Mouse (Mus musculus): ENCODE results near the gene Sgca. TPM values are rescaled to one million over a fixed set of nuclear protein-coding genes. Genes with fewer than 3 reads are reported as not detected.

Gene Sgca
- 0.24 TPM in 1 of 2 replicates, not detected in the other for polyA plus RNA-seq (2014; fragmentation: Nextera tagmentation; extraction: Ambion mirVana)

DNA sequence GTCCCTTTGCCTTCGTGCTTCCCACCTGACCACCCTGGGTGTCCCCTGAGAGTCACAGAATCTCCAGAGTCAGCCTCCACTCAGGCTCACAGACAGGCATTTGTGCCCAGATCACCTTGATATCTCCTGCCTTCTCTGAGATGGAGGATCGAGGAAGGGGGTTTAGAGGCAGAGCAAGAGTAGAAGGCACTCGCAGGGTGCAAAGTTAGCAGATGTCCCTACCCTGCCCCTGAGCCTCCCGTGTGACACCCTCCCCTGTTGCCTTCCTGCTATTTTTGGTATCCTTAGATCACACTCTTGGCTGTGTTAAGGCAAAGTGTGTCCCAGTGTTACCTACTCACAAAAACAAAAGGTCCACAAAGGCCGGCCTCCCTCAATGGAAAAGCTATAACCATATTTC is at the start of gene Sgca:
Gene Sgca (minus strand): TSS at position 129 of the 400 bp plus-strand sequence.
- Histone ChIP-seq H3K4me3 (ENCODE audit: low read length) (no peak within 1 kb of the TSS), H3K27me3 (ENCODE audit: control insufficient read depth, insufficient read depth, low read length) (peaks cover 4% of the 10 kb centered on the region; the same call in 1 of the 2 replicates), H3K9ac (ENCODE audit: low read depth, low read length) (no peak within 1 kb of the TSS), H3K27ac (ENCODE audit: low read depth, low read length) (no peak within 1 kb of the TSS), H3K4me2 (replicated peaks; ENCODE audit: low read depth, low read length) (no peak within 1 kb of the TSS), H3K9me3 (ENCODE audit: control insufficient read depth, low read length) (no peaks in the 10 kb centered on the region), H3K4me1 (ENCODE audit: control insufficient read depth, insufficient read depth, low read length) (peaks cover 5% of the 10 kb centered on the region; the same call in 1 of the 2 replicates), H3K36me3 (ENCODE audit: control insufficient read depth, insufficient read depth, low read length) (no peaks in the 10 kb centered on the region)
- WGBS: 75% methylated on average over 5 of the region's 5 CpGs
- ATAC-seq (ENCODE audit: low FRiP score, low TSS enrichment): no peak

DNA sequence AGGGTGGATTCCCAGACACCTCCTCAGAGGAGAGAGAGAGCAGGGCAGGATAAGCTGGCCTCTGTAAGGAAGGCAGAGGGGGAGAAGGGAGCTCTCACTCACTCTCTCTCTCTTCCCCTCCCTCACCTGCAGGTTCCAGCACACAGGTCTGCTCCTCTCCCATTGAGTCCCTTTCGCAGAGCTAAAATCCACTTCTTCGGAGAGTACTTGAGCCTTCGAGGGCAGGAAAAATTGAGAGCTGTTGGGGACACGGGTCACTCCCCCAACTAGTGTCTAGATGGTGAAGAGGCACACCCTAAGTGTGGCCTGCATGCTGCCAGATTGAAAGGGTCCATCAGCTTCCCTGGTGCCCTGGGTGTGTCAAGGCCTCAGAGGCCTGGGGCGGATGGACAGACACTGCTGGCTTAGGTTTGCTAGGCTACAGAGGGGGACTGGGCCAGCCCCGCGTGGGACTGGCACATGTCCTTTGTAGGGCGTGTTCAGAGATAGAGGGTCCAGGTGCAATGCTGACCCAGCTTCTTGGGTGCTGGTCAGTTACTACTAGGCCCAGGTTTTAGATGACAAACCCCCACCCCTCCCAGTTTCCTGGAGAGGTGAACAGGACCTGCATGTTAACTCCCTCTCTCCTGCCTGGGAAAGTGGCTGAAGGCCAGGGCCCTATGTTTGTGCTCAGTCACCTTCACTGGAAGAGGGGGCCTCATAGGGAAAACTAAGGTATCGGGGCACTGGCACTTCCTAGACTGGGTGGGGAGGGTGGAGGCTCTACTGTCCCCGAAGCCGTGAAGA is 49.3 kb upstream of the Sgca start:
- no peak overlapping the region for H3K4me2 ChIP-seq (replicated peaks; ENCODE audit: low read depth, low read length)
- no peak overlapping the region for H3K9ac ChIP-seq (ENCODE audit: low read depth, low read length)
- H3K36me3 ChIP-seq (ENCODE audit: control insufficient read depth, insufficient read depth, low read length): peaks cover 46% of the 10 kb centered on the region
- peak overlapping the region; percentile 43; the same call in 1 of the 2 replicates for H3K27ac ChIP-seq (ENCODE audit: low read depth, low read length)
- peaks cover 23% of the 10 kb centered on the region for H3K4me1 ChIP-seq (ENCODE audit: control insufficient read depth, insufficient read depth, low read length)
- no peaks in the 10 kb centered on the region for H3K9me3 ChIP-seq (ENCODE audit: control insufficient read depth, low read length)
- 69% methylated on average over 11 of the region's 11 CpGs for WGBS
- no peak for ATAC-seq (ENCODE audit: low FRiP score, low TSS enrichment)
- H3K4me3 ChIP-seq (ENCODE audit: low read length): no peak overlapping the region
- H3K27me3 ChIP-seq (ENCODE audit: control insufficient read depth, insufficient read depth, low read length): no peaks in the 10 kb centered on the region

DNA sequence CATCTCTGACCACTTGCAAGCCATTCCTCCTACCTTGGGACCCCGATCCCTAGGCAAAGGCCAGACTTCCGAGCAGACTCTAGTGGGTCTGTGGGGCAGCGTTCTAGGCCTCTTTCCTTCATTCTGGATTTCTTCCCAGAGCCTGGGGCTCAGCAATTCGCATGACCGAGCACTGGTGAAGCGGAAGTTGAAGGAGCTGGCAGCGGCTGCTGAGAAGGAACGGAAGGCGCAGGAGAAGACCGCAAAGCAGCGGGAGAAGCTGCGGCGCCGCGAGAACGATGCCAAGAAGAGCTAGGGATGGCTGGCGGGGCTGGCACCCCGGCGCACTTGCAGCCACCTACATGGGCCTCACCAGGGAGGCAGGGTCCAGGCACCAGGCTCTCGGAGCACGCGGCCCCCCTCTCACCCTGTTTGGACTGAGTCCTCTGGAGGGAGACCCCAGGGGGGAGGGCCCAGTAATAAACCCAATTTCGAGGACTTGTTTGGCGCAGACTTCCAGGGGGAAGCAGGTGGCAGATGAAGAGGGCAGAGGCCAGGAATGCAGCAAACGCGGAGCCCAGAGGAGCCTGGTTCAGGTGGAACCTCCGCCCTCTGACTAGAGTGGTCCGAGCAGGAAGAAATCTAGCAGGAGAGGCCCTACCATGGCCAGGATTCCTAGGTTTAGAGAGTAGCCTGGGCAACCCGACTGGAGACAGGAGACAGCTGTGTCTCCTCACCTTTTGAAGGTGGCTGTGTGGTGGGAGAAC is 48.5 kb upstream of the Sgca start:
- peaks cover 27% of the 10 kb centered on the region for H3K4me1 ChIP-seq (ENCODE audit: control insufficient read depth, insufficient read depth, low read length)
- peak overlapping the region; percentile 10; the same call in 1 of the 2 replicates for H3K27ac ChIP-seq (ENCODE audit: low read depth, low read length)
- peaks cover 54% of the 10 kb centered on the region for H3K36me3 ChIP-seq (ENCODE audit: control insufficient read depth, insufficient read depth, low read length)
- WGBS: 67% methylated on average over 29 of the region's 29 CpGs
- no peaks in the 10 kb centered on the region; the same call in 1 of the 2 replicates for H3K27me3 ChIP-seq (ENCODE audit: control insufficient read depth, insufficient read depth, low read length)
- no peak overlapping the region for H3K4me3 ChIP-seq (ENCODE audit: low read length)
- no peaks in the 10 kb centered on the region for H3K9me3 ChIP-seq (ENCODE audit: control insufficient read depth, low read length)
- ATAC-seq (ENCODE audit: low FRiP score, low TSS enrichment): no peak
- no peak overlapping the region for H3K9ac ChIP-seq (ENCODE audit: low read depth, low read length)
- no peak overlapping the region for H3K4me2 ChIP-seq (replicated peaks; ENCODE audit: low read depth, low read length)

DNA sequence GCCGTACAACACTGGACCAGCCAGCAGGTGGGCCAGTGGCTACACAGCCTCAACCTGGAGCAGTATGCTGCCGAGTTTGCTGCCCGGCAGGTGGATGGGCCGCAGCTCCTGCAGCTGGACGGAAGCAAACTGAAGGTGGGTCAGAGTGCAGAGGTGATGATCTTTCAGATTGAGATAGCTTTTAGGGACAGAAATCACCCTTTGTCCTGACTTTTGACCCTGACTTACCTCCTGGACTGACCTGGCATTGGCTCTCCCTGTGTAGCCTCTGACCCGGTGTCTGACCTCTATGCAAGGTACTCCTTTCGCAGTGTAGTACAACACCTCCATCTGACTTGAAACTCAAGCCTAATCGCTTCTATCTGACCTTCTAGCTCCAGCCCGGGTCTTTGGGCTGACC is 47.4 kb upstream of the Sgca start:
- WGBS: 95% methylated on average over 9 of the region's 9 CpGs
- Histone ChIP-seq H3K9me3 (ENCODE audit: control insufficient read depth, low read length) (no peaks in the 10 kb centered on the region), H3K27ac (ENCODE audit: low read depth, low read length) (no peak overlapping the region), H3K4me3 (ENCODE audit: low read length) (no peak overlapping the region), H3K36me3 (ENCODE audit: control insufficient read depth, insufficient read depth, low read length) (peaks cover 61% of the 10 kb centered on the region), H3K4me1 (ENCODE audit: control insufficient read depth, insufficient read depth, low read length) (peaks cover 27% of the 10 kb centered on the region), H3K27me3 (ENCODE audit: control insufficient read depth, insufficient read depth, low read length) (no peaks in the 10 kb centered on the region; the same call in 1 of the 2 replicates), H3K4me2 (replicated peaks; ENCODE audit: low read depth, low read length) (no peak overlapping the region), H3K9ac (ENCODE audit: low read depth, low read length) (no peak overlapping the region)
- ATAC-seq (ENCODE audit: low FRiP score, low TSS enrichment): no peak

DNA sequence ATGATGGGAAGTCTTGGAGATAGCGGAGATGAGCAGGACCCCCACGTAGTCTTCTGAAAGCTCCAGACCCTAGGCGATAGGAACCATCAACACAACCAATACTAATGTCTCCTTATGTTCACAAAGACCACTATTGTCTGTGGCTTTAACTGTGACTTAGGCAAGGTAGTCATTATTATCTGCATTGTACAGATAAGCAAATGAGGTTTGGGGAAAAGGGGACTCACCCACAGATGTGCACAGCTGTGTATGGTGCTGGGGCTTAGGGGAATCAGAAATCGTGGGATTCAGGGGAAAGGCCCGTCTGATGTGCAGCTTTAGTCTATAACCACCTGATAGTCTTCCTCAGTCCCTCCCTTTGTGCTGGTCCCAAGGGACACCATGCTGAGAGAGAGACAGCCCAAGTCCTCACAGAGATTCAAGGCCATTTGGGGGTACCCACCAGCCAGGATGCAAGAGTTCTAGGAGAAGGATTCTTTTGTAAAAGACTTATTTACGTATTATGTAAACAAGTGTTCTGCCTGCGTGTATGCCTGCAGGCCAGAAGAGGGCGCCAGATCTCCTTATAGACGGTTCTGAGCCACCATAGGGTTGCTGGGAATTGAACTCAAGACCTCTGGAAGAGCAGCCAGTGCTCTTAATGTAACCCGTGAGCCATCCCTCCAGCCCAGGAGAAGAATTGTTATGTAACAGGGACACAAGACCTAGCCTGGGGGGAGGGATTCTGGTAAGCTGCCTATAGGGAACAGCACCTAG is 46.3 kb upstream of the Sgca start:
- Histone ChIP-seq H3K4me2 (replicated peaks; ENCODE audit: low read depth, low read length) (no peak overlapping the region), H3K36me3 (ENCODE audit: control insufficient read depth, insufficient read depth, low read length) (peaks cover 61% of the 10 kb centered on the region), H3K9me3 (ENCODE audit: control insufficient read depth, low read length) (no peaks in the 10 kb centered on the region), H3K9ac (ENCODE audit: low read depth, low read length) (no peak overlapping the region), H3K27ac (ENCODE audit: low read depth, low read length) (no peak overlapping the region), H3K4me3 (ENCODE audit: low read length) (no peak overlapping the region), H3K4me1 (ENCODE audit: control insufficient read depth, insufficient read depth, low read length) (peaks cover 27% of the 10 kb centered on the region), H3K27me3 (ENCODE audit: control insufficient read depth, insufficient read depth, low read length) (no peaks in the 10 kb centered on the region; the same call in 1 of the 2 replicates)
- 88% methylated on average over 10 of the region's 10 CpGs for WGBS
- no peak for ATAC-seq (ENCODE audit: low FRiP score, low TSS enrichment)

DNA sequence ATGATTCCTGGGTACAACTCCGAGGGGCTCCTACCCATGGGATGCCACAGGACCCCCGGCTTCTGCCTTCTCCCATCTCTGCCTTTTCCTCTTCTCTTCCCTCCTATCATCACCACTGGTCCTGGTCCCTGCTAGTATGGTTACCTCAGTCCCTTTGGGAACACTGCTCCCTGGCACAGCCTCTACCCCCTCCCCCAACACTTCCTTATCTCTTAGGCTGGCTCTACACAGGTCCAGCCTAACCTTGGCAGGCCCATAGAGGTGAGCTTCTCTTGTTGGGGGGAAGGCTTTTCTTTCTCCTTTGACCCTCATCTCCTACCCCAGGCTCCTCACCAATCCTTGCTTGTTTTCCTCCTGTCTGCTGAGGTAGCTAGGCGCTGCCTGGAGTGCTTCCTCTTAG is 39.4 kb upstream of the Sgca start:
- peaks cover 26% of the 10 kb centered on the region for H3K36me3 ChIP-seq (ENCODE audit: control insufficient read depth, insufficient read depth, low read length)
- peaks cover 26% of the 10 kb centered on the region for H3K4me1 ChIP-seq (ENCODE audit: control insufficient read depth, insufficient read depth, low read length)
- no peaks in the 10 kb centered on the region for H3K9me3 ChIP-seq (ENCODE audit: control insufficient read depth, low read length)
- no peak overlapping the region for H3K27ac ChIP-seq (ENCODE audit: low read depth, low read length)
- no peak overlapping the region for H3K9ac ChIP-seq (ENCODE audit: low read depth, low read length)
- no peak for ATAC-seq (ENCODE audit: low FRiP score, low TSS enrichment)
- H3K4me3 ChIP-seq (ENCODE audit: low read length): no peak overlapping the region
- no peak overlapping the region for H3K4me2 ChIP-seq (replicated peaks; ENCODE audit: low read depth, low read length)
- 85% methylated on average over 3 of the region's 3 CpGs for WGBS
- H3K27me3 ChIP-seq (ENCODE audit: control insufficient read depth, insufficient read depth, low read length): no peaks in the 10 kb centered on the region; the same call in 1 of the 2 replicates

DNA sequence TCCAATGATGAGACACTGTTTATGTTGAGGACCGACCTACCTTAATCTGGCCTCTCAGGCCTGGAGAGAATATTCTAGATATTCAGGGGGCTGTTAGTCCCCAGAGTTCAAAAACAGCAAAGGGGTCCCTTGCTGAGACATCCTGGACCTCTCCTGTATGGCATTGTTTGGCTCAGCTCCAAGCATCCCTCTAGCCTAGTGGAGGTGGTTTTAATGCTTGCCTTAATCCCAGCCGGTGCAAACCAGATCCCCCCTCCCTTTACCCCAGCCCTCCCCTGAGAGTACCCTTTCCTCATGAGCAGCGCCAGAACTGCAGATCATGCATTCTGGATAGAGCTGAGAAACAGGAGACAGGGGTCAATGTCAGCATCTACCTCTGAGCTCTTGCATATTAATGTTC is 36.4 kb upstream of the Sgca start:
- no peak overlapping the region; the same call in 1 of the 2 replicates for H3K9ac ChIP-seq (ENCODE audit: low read depth, low read length)

DNA sequence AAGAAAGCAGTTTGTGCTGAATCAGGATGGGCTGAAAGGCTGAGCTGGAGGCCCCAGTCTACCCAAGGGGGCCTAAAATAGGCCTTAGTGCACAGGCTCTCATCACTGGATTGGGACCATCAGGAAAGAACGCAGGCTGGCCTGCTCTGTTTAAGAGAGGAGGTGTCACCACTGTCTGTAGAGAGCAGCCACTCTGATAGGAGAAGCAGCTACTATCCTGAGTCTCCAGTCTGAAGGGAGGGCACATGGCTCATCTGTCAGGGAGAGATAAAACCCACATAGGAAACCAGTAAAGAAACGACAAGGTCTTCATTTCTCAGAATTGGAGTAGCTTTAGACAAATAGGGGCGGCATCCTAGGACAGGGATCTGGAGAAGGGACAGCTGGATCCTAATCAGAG is 35.9 kb upstream of the Sgca start:
- peaks cover 11% of the 10 kb centered on the region for H3K36me3 ChIP-seq (ENCODE audit: control insufficient read depth, insufficient read depth, low read length)
- H3K9me3 ChIP-seq (ENCODE audit: control insufficient read depth, low read length): no peaks in the 10 kb centered on the region
- H3K4me3 ChIP-seq (ENCODE audit: low read length): no peak overlapping the region
- H3K4me1 ChIP-seq (ENCODE audit: control insufficient read depth, insufficient read depth, low read length): peaks cover 32% of the 10 kb centered on the region
- H3K4me2 ChIP-seq (replicated peaks; ENCODE audit: low read depth, low read length): no peak overlapping the region
- ATAC-seq (ENCODE audit: low FRiP score, low TSS enrichment): no peak
- no peak overlapping the region; the same call in 1 of the 2 replicates for H3K9ac ChIP-seq (ENCODE audit: low read depth, low read length)
- 46% methylated on average over 3 of the region's 3 CpGs for WGBS
- no peak overlapping the region for H3K27ac ChIP-seq (ENCODE audit: low read depth, low read length)
- no peaks in the 10 kb centered on the region for H3K27me3 ChIP-seq (ENCODE audit: control insufficient read depth, insufficient read depth, low read length)

More for the DNA sequence above, 36.4 kb upstream of the Sgca start:
- no peak overlapping the region for H3K4me2 ChIP-seq (replicated peaks; ENCODE audit: low read depth, low read length)
- 51% methylated on average over 3 of the region's 3 CpGs for WGBS
- H3K9me3 ChIP-seq (ENCODE audit: control insufficient read depth, low read length): no peaks in the 10 kb centered on the region
- H3K27ac ChIP-seq (ENCODE audit: low read depth, low read length): no peak overlapping the region
- H3K36me3 ChIP-seq (ENCODE audit: control insufficient read depth, insufficient read depth, low read length): peaks cover 11% of the 10 kb centered on the region
- peaks cover 31% of the 10 kb centered on the region for H3K4me1 ChIP-seq (ENCODE audit: control insufficient read depth, insufficient read depth, low read length)
- ATAC-seq (ENCODE audit: low FRiP score, low TSS enrichment): no peak
- no peak overlapping the region for H3K4me3 ChIP-seq (ENCODE audit: low read length)
- no peaks in the 10 kb centered on the region for H3K27me3 ChIP-seq (ENCODE audit: control insufficient read depth, insufficient read depth, low read length)
